Mouse (Mus musculus): ENCODE results near the gene Elf5. TPM values are rescaled to one million over a fixed set of nuclear protein-coding genes. Genes with fewer than 3 reads are reported as not detected.
A peak's percentile ranks its signal among the peaks of the same experiment; 100 is the strongest.

Elf5 gene
- total RNA-seq, 2 experiments from 2014 or later, result not detected

- intact Hi-C loops (cut with DNase I), result no loop called here
- DNase-seq, result no peak
These were observed 19.2 kb downstream of the Elf5 start for GRCm38 (mm10) chr2:103430712-103431111.

- intact Hi-C loops (cut with DNase I), result no loop called here
- no peak for DNase-seq
These were observed 21.3 kb downstream of the Elf5 start for GRCm38 (mm10) chr2:103432695-103433275.

- intact Hi-C loops (cut with DNase I), result no loop called here
- DNase-seq, result no peak
These were observed 23.6 kb downstream of the Elf5 start for GRCm38 (mm10) chr2:103435110-103435509.

- intact Hi-C loops (cut with DNase I), result no loop called here
- DNase-seq, result no peak
These were observed 25.0 kb downstream of the Elf5 start for GRCm38 (mm10) chr2:103436534-103436933.

- DNase-seq, result no peak
- intact Hi-C loops (cut with DNase I), result no loop called here
These were observed 27.7 kb downstream of the Elf5 start for GRCm38 (mm10) chr2:103439071-103439622.

- intact Hi-C loops (cut with DNase I), result no loop called here
These were observed 28.2 kb downstream of the Elf5 start for GRCm38 (mm10) chr2:103439710-103440109.

GRCm38 (mm10) chr2:103445776-103446175 is 34.3 kb downstream of the Elf5 start:
- peak; percentile 36 to 53 for DNase-seq
- intact Hi-C loops (cut with DNase I), result no loop called here

More at GRCm38 (mm10) chr2:103439710-103440109, 28.2 kb downstream of the Elf5 start:
- DNase-seq, result peak; percentile 84 to 88

GRCm38 (mm10) chr2:103446326-103446725 is 34.8 kb downstream of the Elf5 start:
- intact Hi-C loops (cut with DNase I), result no loop called here

GRCm38 (mm10) chr2:103448947-103449560 is 37.6 kb downstream of the Elf5 start:
- intact Hi-C loops (cut with DNase I), result no loop called here
- no peak for DNase-seq

More at GRCm38 (mm10) chr2:103446326-103446725, 34.8 kb downstream of the Elf5 start:
- no peak for DNase-seq

GRCm38 (mm10) chr2:103449813-103450212 is 38.3 kb downstream of the Elf5 start:
- DNase-seq, result no peak
- intact Hi-C loops (cut with DNase I), result no loop called here

- intact Hi-C loops (cut with DNase I), result no loop called here
- DNase-seq, result no peak
These were observed 38.8 kb downstream of the Elf5 start for GRCm38 (mm10) chr2:103450267-103450666.

GRCm38 (mm10) chr2:103452550-103452949 is 41.1 kb downstream of the Elf5 start:
- no peak for DNase-seq
- intact Hi-C loops (cut with DNase I), result no loop called here

- DNase-seq, result no peak
- intact Hi-C loops (cut with DNase I), result loop anchor here (1.0 kb wide), 1 partner anchor 92 kb away; no protein-coding TSS in a partner anchor
These were observed 44.3 kb downstream of the Elf5 start for GRCm38 (mm10) chr2:103455748-103456147.

- intact Hi-C loops (cut with DNase I), result loop anchor here (1.0 kb wide), 1 partner anchor 91 kb away; no protein-coding TSS in a partner anchor
- DNase-seq, result peak; percentile 81 to 91
These were observed 45.2 kb downstream of the Elf5 start for GRCm38 (mm10) chr2:103456646-103457045.

- intact Hi-C loops (cut with DNase I), result no loop called here
- no peak for DNase-seq
These were observed 45.6 kb downstream of the Elf5 start for GRCm38 (mm10) chr2:103457048-103457447.

GRCm38 (mm10) chr2:103457628-103458027 is 46.1 kb downstream of the Elf5 start:
- intact Hi-C loops (cut with DNase I), result no loop called here
- DNase-seq, result peak; percentile 48 to 51

- intact Hi-C loops (cut with DNase I), result no loop called here
- no peak for DNase-seq
These were observed 47.6 kb downstream of the Elf5 start for GRCm38 (mm10) chr2:103459069-103459468.

GRCm38 (mm10) chr2:103461210-103461609 is 49.7 kb downstream of the Elf5 start:
- intact Hi-C loops (cut with DNase I), result no loop called here
- no peak for DNase-seq

- DNase-seq, result no peak
- intact Hi-C loops (cut with DNase I), result no loop called here
These were observed 50.3 kb downstream of the Elf5 start for GRCm38 (mm10) chr2:103461743-103462142.

- intact Hi-C loops (cut with DNase I), result no loop called here
These were observed 51.3 kb downstream of the Elf5 start for GRCm38 (mm10) chr2:103462746-103463145.

GRCm38 (mm10) chr2:103464524-103464923 is 53.0 kb downstream of the Elf5 start:
- intact Hi-C loops (cut with DNase I), result no loop called here
- no peak for DNase-seq

More at GRCm38 (mm10) chr2:103462746-103463145, 51.3 kb downstream of the Elf5 start:
- no peak for DNase-seq

GRCm38 (mm10) chr2:103465429-103465828 is 53.9 kb downstream of the Elf5 start:
- intact Hi-C loops (cut with DNase I), result no loop called here
- no peak for DNase-seq
